Mouse (Mus musculus): ENCODE data around the gene Slc39a2. TPM values are rescaled to one million over a fixed set of nuclear protein-coding genes. Genes with fewer than 3 reads are reported as not detected.
"Not testable (repeated sequence)": the region's sequence is repeated elsewhere in the genome, so short reads cannot be mapped to it uniquely, and the experiment has no call there.

The Slc39a2 gene
- total RNA-seq (2021) = 0.61 and 1.2 TPM in 2 replicates
- long read RNA-seq = 0 reads

GRCm38 (mm10) chr14:51892191-51892939 is at the start of gene Slc39a2:
Slc39a2 (plus strand) TSS chr14:51892889.
- DNase-seq = no peak

- no peak for DNase-seq
Observed at GRCm38 (mm10) chr14:51843882-51844281, 48.8 kb upstream of the Slc39a2 start.

GRCm38 (mm10) chr14:51846566-51846965 is 46.1 kb upstream of the Slc39a2 start:
- DNase-seq = no peak

- DNase-seq = not testable (repeated sequence)
Observed at GRCm38 (mm10) chr14:51851006-51851405, 41.7 kb upstream of the Slc39a2 start.

- DNase-seq = no peak
Observed at GRCm38 (mm10) chr14:51853399-51853798, 39.3 kb upstream of the Slc39a2 start, which contains the start of gene Ear6. Ear6 (plus strand) TSS chr14:51853699.

GRCm38 (mm10) chr14:51855280-51855679 is 37.4 kb upstream of the Slc39a2 start:
- DNase-seq = not testable (repeated sequence)

GRCm38 (mm10) chr14:51863603-51864002 is 29.1 kb upstream of the Slc39a2 start:
- DNase-seq = peak; percentile 43

- peak; percentile 24 for DNase-seq
Observed at GRCm38 (mm10) chr14:51870756-51871155, 21.9 kb upstream of the Slc39a2 start.

GRCm38 (mm10) chr14:51871741-51872140 is 20.9 kb upstream of the Slc39a2 start:
- DNase-seq = peak; percentile 77

- no peak for DNase-seq
Observed at GRCm38 (mm10) chr14:51877517-51877916, 15.2 kb upstream of the Slc39a2 start.

- peak; percentile 55 for DNase-seq
Observed at GRCm38 (mm10) chr14:51883527-51884030, 9.1 kb upstream of the Slc39a2 start.

GRCm38 (mm10) chr14:51884031-51884544 is 8.6 kb upstream of the Slc39a2 start:
- no peak for DNase-seq

GRCm38 (mm10) chr14:51884598-51885331 is 7.9 kb upstream of the Slc39a2 start, which contains the start of gene Mettl17:
Mettl17 (plus strand) TSS chr14:51884842.
- DNase-seq = peak; percentile 90

- DNase-seq = no peak
Observed at GRCm38 (mm10) chr14:51886051-51886450, 6.6 kb upstream of the Slc39a2 start.

GRCm38 (mm10) chr14:51889833-51890232 is 2.9 kb upstream of the Slc39a2 start:
- DNase-seq = no peak

- DNase-seq = no peak
Observed at GRCm38 (mm10) chr14:51893094-51893794, 555 bp downstream of the Slc39a2 start.

GRCm38 (mm10) chr14:51893809-51894208 is 1.1 kb downstream of the Slc39a2 start:
- no peak for DNase-seq

GRCm38 (mm10) chr14:51895071-51895470 is 2.4 kb downstream of the Slc39a2 start:
- no peak for DNase-seq

- DNase-seq = no peak
Observed at GRCm38 (mm10) chr14:51896019-51896418, 3.3 kb downstream of the Slc39a2 start.

GRCm38 (mm10) chr14:51896539-51897170 is 4.0 kb downstream of the Slc39a2 start:
- no peak for DNase-seq

GRCm38 (mm10) chr14:51899351-51899750 is 6.7 kb downstream of the Slc39a2 start:
- no peak for DNase-seq
